Comparison of ENCODE assay signal across 8 mouse cellular contexts in the genomic region with DNA sequence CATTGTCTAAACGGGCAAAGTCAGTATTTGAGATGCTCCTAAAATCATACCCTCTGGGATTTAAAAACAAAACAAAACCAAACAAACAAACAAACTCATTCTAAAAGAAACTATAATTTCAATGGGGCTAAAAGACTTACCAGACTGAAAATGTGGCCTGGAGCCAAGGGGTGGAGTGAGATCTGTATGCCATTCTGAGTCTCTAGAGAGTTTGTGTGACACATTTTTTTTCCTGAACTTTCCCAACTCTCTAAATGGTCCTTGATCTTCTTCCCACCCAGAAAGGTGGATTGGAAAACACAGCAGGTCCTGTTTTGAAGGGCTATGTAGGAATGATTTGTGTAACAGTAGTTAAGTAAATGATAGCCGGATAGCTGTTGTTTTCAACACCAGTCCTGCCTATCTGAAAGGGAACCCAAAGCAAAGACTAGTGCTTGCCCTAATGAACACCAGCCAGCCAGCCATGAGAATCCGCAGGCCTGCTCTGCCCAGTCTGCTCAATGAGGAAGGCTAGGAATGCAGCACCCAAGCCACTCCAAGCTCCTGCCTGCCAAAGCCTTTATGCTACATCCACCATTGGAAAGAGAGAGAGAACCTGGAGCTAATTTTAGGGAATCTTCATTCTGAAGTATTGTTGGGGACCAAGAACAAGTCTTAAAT. TPM values are rescaled to one million over a fixed set of nuclear protein-coding genes. Genes with fewer than 3 reads are reported as not detected.
DNase-seq lines count a peak whose midpoint lies in the region; ATAC-seq and TF ChIP-seq lines count a peak whose summit lies in the region.

No protein-coding gene starts in this region.

- peaks cover 37% of the 10 kb centered on the region for H3K36me3 ChIP-seq in heart, adult 2 months (ENCODE audit: control insufficient read depth, insufficient read depth, low read length)
- H3K36me3 ChIP-seq in neural tube, embryonic 12.5 days: no peaks in the 10 kb centered on the region

- peak overlapping the region; percentile 73 for H3K9ac ChIP-seq in heart, adult 2 months (ENCODE audit: low read depth, low read length)
- no peak overlapping the region for H3K9ac ChIP-seq in neural tube, embryonic 12.5 days

- ATAC-seq in neural tube, embryonic 12.5 days (ENCODE audit: low FRiP score, low read depth): no peak

- H3K4me2 ChIP-seq in neural tube, embryonic 12.5 days (replicated peaks): peak overlapping the region; percentile 71; the same call in 1 of the 2 replicates

- peaks cover 24% of the 10 kb centered on the region for H3K4me1 ChIP-seq in heart, adult 2 months (ENCODE audit: control insufficient read depth, insufficient read depth, low read length)
- peaks cover 6% of the 10 kb centered on the region; the same call in 1 of the 2 replicates for H3K4me1 ChIP-seq in neural tube, embryonic 12.5 days

- peak overlapping the region; percentile 56 for H3K4me3 ChIP-seq in heart, adult 2 months
- H3K4me3 ChIP-seq in neural tube, embryonic 12.5 days: no peak overlapping the region

- TF ChIP-seq CTCF in heart, adult 2 months (IDR thresholded peaks at IDR 0.05): no peak

- H3K9me3 ChIP-seq in neural tube, embryonic 12.5 days: no peaks in the 10 kb centered on the region

- TF ChIP-seq EP300 in heart, adult 2 months (IDR thresholded peaks at IDR 0.05; ENCODE audit: insufficient read depth, low read depth, low read length): no peak

- H3K79me2 ChIP-seq in heart, adult 2 months (replicated peaks; ENCODE audit: control insufficient read depth, insufficient read depth, low read length): peaks cover 7% of the 10 kb centered on the region

- 11% methylated on average over 3 of the region's 3 CpGs for WGBS in heart, adult 2 months
- WGBS in neural tube, embryonic 12.5 days: 76% methylated on average over 3 of the region's 3 CpGs

- no peaks in the 10 kb centered on the region for H3K27me3 ChIP-seq in heart, adult 2 months (ENCODE audit: control insufficient read depth, insufficient read depth, low read length)
- no peaks in the 10 kb centered on the region for H3K27me3 ChIP-seq in neural tube, embryonic 12.5 days (replicated peaks)

- DNase-seq in adrenal gland, adult 2 months: peak; percentile 28
- DNase-seq in adrenal gland, adult 8-10 months: no peak
- DNase-seq in NIH3T3 (ENCODE audit: low read depth): peak; percentile 58
- peak; percentile 53 to 59 for DNase-seq in heart, adult 2 months
- DNase-seq in kidney, postnatal 14 days: peak; percentile 36
- DNase-seq in c-Kit-positive CD71-positive TER-119-positive erythroid progenitor cells, embryonic 14.5 days (ENCODE audit: low spot score): no peak
- no peak for DNase-seq in right cerebral cortex, postnatal 36 days (ENCODE audit: low spot score in 2 of 2)

- no peak for TF ChIP-seq POLR2A in heart, adult 2 months (IDR thresholded peaks at IDR 0.05; ENCODE audit: insufficient read depth, low read depth, low read length)

- H3K27ac ChIP-seq in heart, adult 2 months: peak overlapping the region; percentile 93
- no peak overlapping the region for H3K27ac ChIP-seq in neural tube, embryonic 12.5 days

- intact Hi-C loops in heart, adult 2 months (cut with DNase I): loop anchor here (2.0 kb wide), 1 partner anchor 18 kb away; no protein-coding TSS in a partner anchor

RNA-seq across cellular contexts. Expression of a gene that starts 1.0 kb away (rescaled TPM):
- total RNA-seq in adrenal gland, adult 2 months (2021): 10 to 100 TPM; 12.5 to 15.7 TPM
- 7.4 and 11.8 TPM in 2 replicates for polyA plus RNA-seq in adrenal gland, adult 2 months (2012; rRNA removed)
- total RNA-seq in adrenal gland, adult 8-10 months (2022): 10 to 100 TPM in 2 of 4 experiments, 1 to 10 TPM in 2; 8.4 to 20.7 (median 12.2) TPM
- 10 to 100 TPM; 17.4 to 22.3 TPM for total RNA-seq in heart, adult 2 months (2021)
- 10.7 and 10.9 TPM in 2 replicates for polyA plus RNA-seq in heart, adult 2 months (2012; rRNA removed)
- 1.9 and 2.8 TPM in 2 replicates for polyA plus RNA-seq in neural tube, embryonic 12.5 days (2016; fragmentation: Nextera tagmentation; extraction: Ambion mirVana)

Comparison
In these comparisons a context has a peak if more than half of its experiments do, and no peak if none do; other contexts are left out.
1. DNase-seq: peak in adrenal gland, adult 2 months (single experiment), NIH3T3 (single experiment), heart, adult 2 months (2 of 2) and kidney, postnatal 14 days (single experiment); none in adrenal gland, adult 8-10 months (single experiment), c-Kit-positive CD71-positive TER-119-positive erythroid progenitor cells, embryonic 14.5 days (single experiment) and right cerebral cortex, postnatal 36 days (0 of 2).